Mouse (Mus musculus) MEL (cell line): ENCODE data around the gene Olfr10.

ENCODE experiments used
- CTCF ChIP-seq, 3 experiments: IDR thresholded peaks in 2 of 3; conservative IDR thresholded peaks in 1 of 3; 2 replicates each; pipeline ENCODE4 v1.5.1; 2011 to 2012; ENCODE audit warnings: low read length in 3 of 3, low read depth in 2 of 3, mild to moderate bottlenecking in 2 of 3, improper control_type of control experiment in 1 of 3, inconsistent platforms in 1 of 3, mixed read lengths in 1 of 3, moderate library complexity in 1 of 3; ENCODE audit not compliant: control insufficient read depth in 1 of 3, insufficient read depth in 1 of 3, poor library complexity in 1 of 3, severe bottlenecking in 1 of 3
- GATA1 ChIP-seq: IDR thresholded peaks from 2 replicates; pipeline ENCODE4 v1.6.1; 2011; ENCODE audit warnings: low read depth, low read length, improper control_type of control experiment
- MAX ChIP-seq: IDR thresholded peaks from 2 replicates; pipeline ENCODE4 v1.6.1; 2011; ENCODE audit warnings: low read length, improper control_type of control experiment
- POLR2A ChIP-seq, 2 experiments: IDR thresholded peaks; 2 replicates each; pipeline ENCODE4 v1.6.1; 2011 to 2012; ENCODE audit warnings: low read length in 2 of 2, mild to moderate bottlenecking in 2 of 2, control low read depth in 1 of 2, improper control_type of control experiment in 1 of 2, low read depth in 1 of 2, moderate library complexity in 1 of 2; ENCODE audit not compliant: control insufficient read depth in 1 of 2, insufficient read depth in 1 of 2, poor library complexity in 1 of 2
- TCF12 ChIP-seq: IDR thresholded peaks from 2 replicates; pipeline ENCODE4 v1.6.1; 2014; ENCODE audit warnings: low read depth, mild to moderate bottlenecking, inconsistent platforms, low read length, improper control_type of control experiment, moderate library complexity
- USF1 ChIP-seq: IDR thresholded peaks from 2 replicates; pipeline ENCODE4 v1.6.1; 2014; ENCODE audit warnings: low read depth, mild to moderate bottlenecking, inconsistent platforms, low read length, improper control_type of control experiment, moderate library complexity
- ZNF384 ChIP-seq: IDR thresholded peaks from 2 replicates; pipeline ENCODE4 v1.6.1; 2012; ENCODE audit warnings: low read depth, mild to moderate bottlenecking, inconsistent platforms, low read length, improper control_type of control experiment

GRCm38 (mm10) chr11:49273834-49274519 is 30.6 kb upstream of the Olfr10 start:
- no peak for TF ChIP-seq MAX
- TF ChIP-seq POLR2A (IDR thresholded peaks at IDR 0.05; ENCODE audit: control insufficient read depth in 1 of 2, insufficient read depth in 1 of 2, low read depth in 1 of 2, low read length in 2 of 2, poor library complexity in 1 of 2), result no peak
- no peak for TF ChIP-seq TCF12
- no peak for TF ChIP-seq CTCF (IDR thresholded peaks at IDR 0.05 in 2 of 3, conservative IDR thresholded peaks at IDR 0.05 in 1 of 3; ENCODE audit: control insufficient read depth in 1 of 3, insufficient read depth in 1 of 3, low read depth in 2 of 3, low read length in 3 of 3, poor library complexity in 1 of 3, severe bottlenecking in 1 of 3)
- no peak for TF ChIP-seq ZNF384
- TF ChIP-seq USF1, result no peak
- no peak for TF ChIP-seq GATA1
